Mouse (Mus musculus) heart, postnatal 0 days (tissue): ENCODE results near the gene Vasn. TPM values are rescaled to one million over a fixed set of nuclear protein-coding genes. Genes with fewer than 3 reads are reported as not detected.

Experiments
- ATAC-seq: fragments of 200-750 bp; cut with Nextera tagmentation; 2 replicates; pipeline ENCODE4 v1.8.0; 2017; ENCODE audit warnings: low read depth, moderate number of reproducible peaks, moderate library complexity; ENCODE audit not compliant: insufficient read depth
- DNase-seq: peaks from one replicate; pipeline ENCODE4 v3.0.0-alpha.2; 2016; ENCODE audit warnings: low spot score
- H3K27ac ChIP-seq: fragments of 300-500 bp; sonication (generic); 2 replicates; pipeline ENCODE4 v1.5.1; 2014; ENCODE audit warnings: low read depth, mild to moderate bottlenecking
- H3K27me3 ChIP-seq: fragments of 300-500 bp; sonication (generic); 2 replicates; pipeline ENCODE4 v1.6.1; 2014; ENCODE audit warnings: low read length, mixed read lengths; ENCODE audit not compliant: control insufficient read depth, insufficient read depth
- H3K36me3 ChIP-seq: fragments of 300-500 bp; sonication (generic); replicated peaks from 2 replicates; pipeline ENCODE4 v1.6.1; 2014; ENCODE audit warnings: low read length, mixed read lengths; ENCODE audit not compliant: control insufficient read depth, insufficient read depth
- H3K4me1 ChIP-seq: fragments of 300-500 bp; sonication (generic); 2 replicates; pipeline ENCODE4 v1.6.1; 2014; ENCODE audit warnings: antibody characterized with exemption; ENCODE audit not compliant: control insufficient read depth, insufficient read depth
- H3K4me2 ChIP-seq: fragments of 300-500 bp; sonication (generic); 2 replicates; pipeline ENCODE4 v1.6.1; 2014; ENCODE audit warnings: low read depth, mild to moderate bottlenecking, low read length, moderate library complexity
- H3K4me3 ChIP-seq: fragments of 300-500 bp; sonication (generic); 2 replicates; pipeline ENCODE4 v1.5.1; 2014; ENCODE audit warnings: low read depth, low read length
- H3K9ac ChIP-seq: fragments of 300-500 bp; sonication (generic); replicated peaks from 2 replicates; pipeline ENCODE4 v1.6.1; 2014; ENCODE audit warnings: low read depth, low read length, mixed read lengths
- H3K9me3 ChIP-seq: fragments of 300-500 bp; sonication (generic); replicated peaks from 2 replicates; pipeline ENCODE4 v1.6.1; 2016; ENCODE audit warnings: low read length; ENCODE audit not compliant: control insufficient read depth
- CTCF ChIP-seq: IDR thresholded peaks from 2 replicates; pipeline ENCODE4 v1.5.1; 2016; ENCODE audit warnings: antibody characterized with exemption, control low read depth, low read depth
- EP300 ChIP-seq: IDR thresholded peaks from 2 replicates; pipeline ENCODE4 v1.6.1; 2016; ENCODE audit warnings: antibody characterized with exemption, low read depth
- WGBS: fragments of 180-500 bp; shearing (Covaris S2); extraction: QIAGEN DNeasy Blood & Tissue Kit; methylation state at CpG from one replicate; pipeline ENCODE4 v1.1.7; 2014; 5-methylcytosine and 5-hydroxymethylcytosine counted together
- polyA plus RNA-seq: library from polyadenylated mRNA; unstranded; fragments of >200 nt; fragmentation: Nextera tagmentation; extraction: Ambion mirVana; gene quantifications from 2 replicates; pipeline ENCODE4 v1.2.1, GENCODE M21; 2015
- total RNA-seq: library from RNA; depleted of rRNA; stranded (reverse); fragments of >200 nt; gene quantifications from 2 replicates; pipeline ENCODE4 v1.2.3, GENCODE M21; 2014; ENCODE audit warnings: low replicate concordance

Vasn gene
- total and polyA plus RNA-seq, 2 experiments from 2014 or later, result 9.3 to 38.7 TPM

- no peaks in the 10 kb centered on the region for H3K9me3 ChIP-seq
- DNase-seq, result no peak
- peaks cover 7% of the 10 kb centered on the region; the same call in 1 of the 2 replicates for H3K4me1 ChIP-seq
- peaks cover 64% of the 10 kb centered on the region for H3K36me3 ChIP-seq
- TF ChIP-seq EP300, result no peak
- TF ChIP-seq CTCF, result no peak
- H3K4me2 ChIP-seq, result no peak overlapping the region
- no peak overlapping the region for H3K27ac ChIP-seq
- H3K4me3 ChIP-seq, result no peak overlapping the region
- WGBS, result 84% methylated on average over 1 of the region's 1 CpGs
- no peak for ATAC-seq
- no peaks in the 10 kb centered on the region for H3K27me3 ChIP-seq
- no peak overlapping the region for H3K9ac ChIP-seq
Observed at GRCm38 (mm10) chr16:4615297-4615696, 24.4 kb upstream of the Vasn start.

- Histone ChIP-seq H3K4me3 (no peak overlapping the region), H3K27me3 (no peaks in the 10 kb centered on the region), H3K27ac (no peak overlapping the region), H3K4me2 (no peak overlapping the region), H3K9me3 (no peaks in the 10 kb centered on the region), H3K36me3 (peaks cover 50% of the 10 kb centered on the region), H3K9ac (no peak overlapping the region), H3K4me1 (peaks cover 7% of the 10 kb centered on the region; the same call in 1 of the 2 replicates)
- DNase-seq, result no peak
- TF ChIP-seq CTCF, result no peak
- no peak for TF ChIP-seq EP300
- WGBS, result 78% methylated on average over 4 of the region's 4 CpGs
- no peak for ATAC-seq
Observed at GRCm38 (mm10) chr16:4616829-4617228, 22.9 kb upstream of the Vasn start.

GRCm38 (mm10) chr16:4624074-4624473 lies 15.7 kb upstream of the Vasn start:
- peak overlapping the region; percentile 69 for H3K4me2 ChIP-seq
- peak overlapping the region; percentile 92 for H3K9ac ChIP-seq
- 18% methylated on average over 9 of the region's 9 CpGs for WGBS
- H3K27me3 ChIP-seq, result no peaks in the 10 kb centered on the region
- H3K27ac ChIP-seq, result peak overlapping the region; percentile 89
- H3K9me3 ChIP-seq, result no peaks in the 10 kb centered on the region
- TF ChIP-seq CTCF (no peak), EP300 (no peak)
- peaks cover 15% of the 10 kb centered on the region for H3K4me1 ChIP-seq
- ATAC-seq (no peak), DNase-seq (no peak)
- peaks cover 6% of the 10 kb centered on the region for H3K36me3 ChIP-seq
- H3K4me3 ChIP-seq, result peak overlapping the region; percentile 88

GRCm38 (mm10) chr16:4624481-4625110 lies 15.1 kb upstream of the Vasn start, which contains the start of gene Pam16:
Pam16 (minus strand) TSS chr16:4624988.
- peak within 1 kb of the TSS; percentile 88 for H3K4me3 ChIP-seq
- H3K4me1 ChIP-seq, result peaks cover 14% of the 10 kb centered on the region
- H3K27ac ChIP-seq, result peak within 1 kb of the TSS; percentile 89
- no peaks in the 10 kb centered on the region for H3K9me3 ChIP-seq
- TF ChIP-seq EP300 (no peak), CTCF (no peak)
- no peaks in the 10 kb centered on the region for H3K27me3 ChIP-seq
- peaks cover 6% of the 10 kb centered on the region for H3K36me3 ChIP-seq
- ATAC-seq, result peak; percentile 90
- peak within 1 kb of the TSS; percentile 92 for H3K9ac ChIP-seq
- DNase-seq, result peak; percentile 90
- H3K4me2 ChIP-seq, result peak within 1 kb of the TSS; percentile 69
- under 1% methylated on average over 55 of the region's 56 CpGs for WGBS

- no peak for ATAC-seq
Observed at GRCm38 (mm10) chr16:4627105-4627504, 12.6 kb upstream of the Vasn start.

More at GRCm38 (mm10) chr16:4627105-4627504, 12.6 kb upstream of the Vasn start:
- WGBS, result 56% methylated on average over 6 of the region's 6 CpGs
- H3K27ac ChIP-seq, result no peak overlapping the region
- DNase-seq, result no peak
- TF ChIP-seq CTCF (no peak), EP300 (no peak)
- no peaks in the 10 kb centered on the region for H3K27me3 ChIP-seq
- H3K9me3 ChIP-seq, result no peaks in the 10 kb centered on the region
- no peak overlapping the region for H3K4me3 ChIP-seq
- no peak overlapping the region for H3K4me2 ChIP-seq
- no peak overlapping the region for H3K9ac ChIP-seq
- peaks cover 10% of the 10 kb centered on the region for H3K36me3 ChIP-seq
- H3K4me1 ChIP-seq, result peaks cover 8% of the 10 kb centered on the region
